Mouse (Mus musculus) hindbrain, postnatal 0 days (tissue): ENCODE data around the gene Dop1a. TPM values are rescaled to one million over a fixed set of nuclear protein-coding genes. Genes with fewer than 3 reads are reported as not detected.

Experiments
- ATAC-seq: fragments of 200-750 bp; cut with Nextera tagmentation; 2 replicates; pipeline ENCODE4 v1.8.0; 2017; ENCODE audit warnings: mild to moderate bottlenecking, moderate TSS enrichment, moderate library complexity
- DNase-seq: peaks from one replicate; pipeline ENCODE4 v3.0.0-alpha.2; 2015; ENCODE audit warnings: low spot score
- H3K27ac ChIP-seq: fragments of 300-500 bp; sonication (generic); 2 replicates; pipeline ENCODE4 v1.5.1; 2014; ENCODE audit warnings: mild to moderate bottlenecking
- H3K27me3 ChIP-seq: fragments of 300-500 bp; sonication (generic); 2 replicates; pipeline ENCODE4 v1.6.1; 2014; ENCODE audit warnings: low read length, mixed read lengths; ENCODE audit not compliant: insufficient read depth
- H3K36me3 ChIP-seq: fragments of 300-500 bp; sonication (generic); 2 replicates; pipeline ENCODE4 v1.6.1; 2014; ENCODE audit warnings: low read length, mixed read lengths; ENCODE audit not compliant: insufficient read depth
- H3K4me1 ChIP-seq: fragments of 300-500 bp; sonication (generic); 2 replicates; pipeline ENCODE4 v1.6.1; 2014; ENCODE audit warnings: antibody characterized with exemption, low read length, mixed read lengths; ENCODE audit not compliant: insufficient read depth
- H3K4me2 ChIP-seq: fragments of 300-500 bp; sonication (generic); 2 replicates; pipeline ENCODE4 v1.6.1; 2014; ENCODE audit warnings: low read depth, mild to moderate bottlenecking, low read length, moderate library complexity, mixed read lengths
- H3K4me3 ChIP-seq: fragments of 300-500 bp; sonication (generic); 2 replicates; pipeline ENCODE4 v1.5.1; 2014; ENCODE audit warnings: low read length
- H3K9ac ChIP-seq: fragments of 300-500 bp; sonication (generic); replicated peaks from 2 replicates; pipeline ENCODE4 v1.6.1; 2014; ENCODE audit warnings: mild to moderate bottlenecking, low read length, moderate library complexity, mixed read lengths
- H3K9me3 ChIP-seq: fragments of 300-500 bp; sonication (generic); 2 replicates; pipeline ENCODE4 v1.6.1; 2016; ENCODE audit warnings: low read length, mixed read lengths
- CTCF ChIP-seq: IDR thresholded peaks from 2 replicates; pipeline ENCODE4 v1.5.1; 2016; ENCODE audit warnings: antibody characterized with exemption, control low read depth, low read depth
- WGBS: fragments of 180-500 bp; shearing (Covaris S2); extraction: QIAGEN DNeasy Blood & Tissue Kit; methylation state at CpG from one replicate; pipeline ENCODE4 v1.1.7; 2014; 5-methylcytosine and 5-hydroxymethylcytosine counted together
- polyA plus RNA-seq: library from polyadenylated mRNA; unstranded; fragments of >200 nt; fragmentation: Nextera tagmentation; extraction: Ambion mirVana; gene quantifications from 2 replicates; pipeline ENCODE4 v1.2.1, GENCODE M21; 2015
- total RNA-seq: library from RNA; depleted of rRNA; stranded (reverse); fragments of >200 nt; gene quantifications from 2 replicates; pipeline ENCODE4 v1.2.3, GENCODE M21; 2014

Gene Dop1a
- total and polyA plus RNA-seq, 2 experiments from 2014 or later: 23.9 to 50.9 TPM

DNA sequence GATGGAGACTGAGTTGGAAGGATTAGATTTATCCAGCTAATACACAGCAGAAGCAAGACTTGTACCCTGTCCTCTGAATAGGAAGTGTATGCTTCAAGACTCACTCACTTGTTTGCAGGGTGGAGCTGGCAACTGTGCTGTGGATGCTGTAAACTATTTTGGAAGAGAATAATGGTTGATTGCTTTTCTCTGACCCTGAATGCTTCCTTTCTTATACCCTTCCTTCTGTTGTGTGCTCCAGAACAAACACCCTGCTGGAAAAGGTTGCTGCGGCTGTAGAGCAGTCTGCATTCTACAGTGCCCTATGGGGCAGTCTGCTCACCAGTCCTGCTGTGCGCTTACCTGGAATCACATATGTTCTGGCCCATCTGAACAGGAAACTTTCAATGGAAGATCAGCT lies 24.8 kb downstream of the Dop1a start:
- no peaks in the 10 kb centered on the region for H3K9me3 ChIP-seq
- no peak for TF ChIP-seq CTCF
- DNase-seq (no peak), ATAC-seq (no peak)
- no peaks in the 10 kb centered on the region for H3K27me3 ChIP-seq
- H3K36me3 ChIP-seq: peaks cover 18% of the 10 kb centered on the region
- H3K4me3 ChIP-seq: no peak overlapping the region
- H3K27ac ChIP-seq: no peak overlapping the region
- H3K9ac ChIP-seq: no peak overlapping the region
- no peaks in the 10 kb centered on the region for H3K4me1 ChIP-seq
- H3K4me2 ChIP-seq: no peak overlapping the region
- WGBS: 89% methylated on average over 2 of the region's 2 CpGs

DNA sequence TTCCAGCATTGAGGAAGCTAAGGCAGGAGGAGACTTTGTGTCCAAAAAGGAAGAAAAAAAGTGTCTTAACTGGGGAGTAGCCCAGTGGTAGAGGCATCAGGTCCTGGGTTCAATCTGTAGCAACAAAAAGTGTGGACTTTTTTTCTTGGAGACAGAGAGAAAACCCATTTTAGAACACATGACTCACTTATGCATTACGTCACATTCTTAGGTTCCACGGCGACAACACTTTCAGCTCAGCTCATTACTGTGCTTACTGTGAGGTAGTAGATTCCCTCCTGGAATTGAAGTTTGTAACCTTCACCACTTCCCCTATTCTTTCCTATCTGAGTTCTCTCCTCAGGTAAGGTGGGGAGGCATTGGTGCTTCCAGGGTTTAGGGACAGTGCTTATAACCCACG lies 29.3 kb downstream of the Dop1a start:
- H3K36me3 ChIP-seq: peaks cover 21% of the 10 kb centered on the region
- no peak for ATAC-seq
- H3K4me3 ChIP-seq: no peak overlapping the region
- no peak for TF ChIP-seq CTCF
- WGBS: 95% methylated on average over 4 of the region's 4 CpGs
- H3K27me3 ChIP-seq: no peaks in the 10 kb centered on the region
- no peaks in the 10 kb centered on the region for H3K9me3 ChIP-seq
- H3K9ac ChIP-seq: no peak overlapping the region
- no peak overlapping the region for H3K27ac ChIP-seq
- H3K4me2 ChIP-seq: no peak overlapping the region
- H3K4me1 ChIP-seq: no peaks in the 10 kb centered on the region
- no peak for DNase-seq

DNA sequence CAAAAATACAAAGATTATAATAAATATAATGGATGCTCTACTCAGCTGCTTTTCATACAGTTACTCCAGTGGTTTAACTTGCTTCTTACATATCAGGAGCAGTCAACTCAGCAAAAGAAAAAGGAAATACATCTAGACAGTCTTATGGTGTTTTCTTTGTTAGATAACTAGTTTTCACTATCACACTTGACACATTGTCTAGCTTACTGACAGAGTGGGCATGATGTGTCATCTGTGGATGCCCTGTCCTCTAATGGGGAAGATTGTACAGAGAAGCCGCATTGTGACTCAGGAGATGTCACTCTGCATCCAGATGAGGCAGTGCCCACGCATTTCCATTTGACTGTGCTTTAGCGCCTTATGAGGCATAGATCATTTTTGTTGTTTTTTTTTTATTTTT lies 32.1 kb downstream of the Dop1a start:
- ATAC-seq (no peak), DNase-seq (no peak)
- no peak overlapping the region for H3K27ac ChIP-seq
- peaks cover 10% of the 10 kb centered on the region for H3K36me3 ChIP-seq
- H3K4me3 ChIP-seq: no peak overlapping the region
- no peak overlapping the region for H3K4me2 ChIP-seq
- H3K9ac ChIP-seq: no peak overlapping the region
- H3K4me1 ChIP-seq: no peaks in the 10 kb centered on the region
- H3K27me3 ChIP-seq: no peaks in the 10 kb centered on the region
- 94% methylated on average over 3 of the region's 3 CpGs for WGBS
- H3K9me3 ChIP-seq: no peaks in the 10 kb centered on the region
- TF ChIP-seq CTCF: no peak

DNA sequence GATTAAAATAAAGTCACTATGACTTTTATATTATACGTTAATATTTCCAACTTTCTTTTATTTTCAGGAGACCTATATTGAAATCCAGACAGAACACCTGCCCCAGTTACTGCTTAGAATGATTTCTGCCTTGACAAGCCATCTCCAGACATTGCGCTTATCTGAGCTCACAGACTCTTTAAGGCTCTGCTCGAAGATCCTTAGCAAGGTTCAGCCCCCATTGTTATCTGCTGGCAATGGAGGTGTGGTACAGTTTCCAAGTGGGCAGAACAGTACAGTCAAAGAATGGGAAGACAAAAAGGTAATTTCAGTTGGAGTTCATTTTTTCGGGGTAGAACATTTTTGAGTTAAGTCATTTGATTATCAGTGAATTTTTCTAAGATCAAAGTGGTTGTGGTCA lies 40.5 kb downstream of the Dop1a start:
- Histone ChIP-seq H3K27me3 (no peaks in the 10 kb centered on the region), H3K4me1 (no peaks in the 10 kb centered on the region), H3K9me3 (no peaks in the 10 kb centered on the region), H3K27ac (no peak overlapping the region), H3K4me3 (no peak overlapping the region), H3K36me3 (peaks cover 17% of the 10 kb centered on the region; the same call in 1 of the 2 replicates), H3K4me2 (no peak overlapping the region), H3K9ac (no peak overlapping the region)
- no peak for DNase-seq
- WGBS: 90% methylated on average over 4 of the region's 4 CpGs
- TF ChIP-seq CTCF: no peak
- ATAC-seq: no peak

DNA sequence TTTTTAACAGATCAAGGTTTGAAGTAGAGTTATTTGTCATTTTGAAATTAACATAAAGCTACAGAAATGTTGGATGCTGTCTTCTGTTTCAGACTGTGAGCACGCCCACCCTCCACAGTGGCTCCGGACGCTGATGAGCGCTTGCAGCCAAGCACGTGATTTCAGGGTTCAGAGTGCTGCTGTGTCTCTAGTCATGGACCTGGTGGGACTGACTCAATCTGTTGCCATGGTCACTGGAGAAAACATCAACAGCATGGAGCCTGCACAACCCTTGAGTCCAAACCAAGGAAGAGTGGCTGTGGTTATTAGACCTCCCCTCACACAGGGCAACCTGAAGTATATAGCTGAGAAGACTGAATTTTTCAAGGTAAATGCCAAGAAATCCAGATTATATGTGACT lies 46.8 kb downstream of the Dop1a start:
- TF ChIP-seq CTCF: no peak
- H3K4me3 ChIP-seq: no peak overlapping the region
- no peak overlapping the region for H3K4me2 ChIP-seq
- WGBS: 59% methylated on average over 5 of the region's 5 CpGs
- no peak for ATAC-seq
- H3K9me3 ChIP-seq: no peaks in the 10 kb centered on the region
- H3K36me3 ChIP-seq: peaks cover 26% of the 10 kb centered on the region
- H3K27me3 ChIP-seq: no peaks in the 10 kb centered on the region
- no peak for DNase-seq
- H3K9ac ChIP-seq: no peak overlapping the region
- H3K27ac ChIP-seq: no peak overlapping the region
- no peaks in the 10 kb centered on the region for H3K4me1 ChIP-seq

DNA sequence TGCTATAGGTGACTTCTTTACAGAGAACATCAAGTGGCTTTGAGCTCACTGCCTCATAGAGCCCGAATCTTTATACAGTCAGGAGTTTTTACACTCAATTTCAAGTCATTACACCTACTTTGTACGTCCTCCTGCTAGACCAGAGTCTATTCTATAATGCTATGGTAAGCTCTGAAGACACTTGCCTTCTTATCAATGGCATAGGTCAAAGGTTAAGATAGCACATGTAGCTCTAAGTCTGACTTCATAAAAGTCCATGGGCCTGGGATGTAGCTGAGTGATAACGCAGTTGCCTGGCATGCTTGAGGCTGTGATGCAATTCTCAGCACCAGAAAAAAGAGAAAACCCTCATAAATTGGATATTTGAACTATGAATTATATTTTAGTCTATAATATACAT lies 47.4 kb downstream of the Dop1a start:
- no peak for TF ChIP-seq CTCF
- no peaks in the 10 kb centered on the region for H3K4me1 ChIP-seq
- no peak overlapping the region for H3K4me2 ChIP-seq
- no peaks in the 10 kb centered on the region for H3K27me3 ChIP-seq
- no peak for ATAC-seq
- H3K36me3 ChIP-seq: peaks cover 26% of the 10 kb centered on the region
- H3K27ac ChIP-seq: no peak overlapping the region
- H3K9me3 ChIP-seq: no peaks in the 10 kb centered on the region
- WGBS: 87% methylated on average over 3 of the region's 3 CpGs
- DNase-seq: no peak
- H3K9ac ChIP-seq: no peak overlapping the region
- H3K4me3 ChIP-seq: no peak overlapping the region

DNA sequence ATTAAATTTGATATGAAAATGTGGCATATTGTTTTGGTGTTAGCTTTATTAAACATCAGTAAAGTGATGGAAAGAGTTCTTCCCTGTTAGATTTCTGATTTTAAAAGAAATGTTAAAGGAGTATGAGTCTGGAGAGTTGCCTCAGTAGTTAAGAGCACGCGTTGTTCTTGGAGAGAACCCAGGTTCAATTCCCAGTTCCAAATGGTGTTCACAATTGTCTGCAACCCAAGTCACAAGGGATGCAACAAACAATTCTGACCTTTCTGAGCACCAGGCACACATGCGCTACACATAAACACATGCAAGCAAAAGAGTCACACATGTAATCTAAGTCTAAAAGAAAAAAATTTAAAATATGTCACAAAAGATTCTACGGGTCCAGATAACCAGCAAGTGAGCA lies 47.8 kb downstream of the Dop1a start:
- WGBS: 97% methylated on average over 4 of the region's 4 CpGs
- no peak for ATAC-seq
- TF ChIP-seq CTCF: no peak

DNA sequence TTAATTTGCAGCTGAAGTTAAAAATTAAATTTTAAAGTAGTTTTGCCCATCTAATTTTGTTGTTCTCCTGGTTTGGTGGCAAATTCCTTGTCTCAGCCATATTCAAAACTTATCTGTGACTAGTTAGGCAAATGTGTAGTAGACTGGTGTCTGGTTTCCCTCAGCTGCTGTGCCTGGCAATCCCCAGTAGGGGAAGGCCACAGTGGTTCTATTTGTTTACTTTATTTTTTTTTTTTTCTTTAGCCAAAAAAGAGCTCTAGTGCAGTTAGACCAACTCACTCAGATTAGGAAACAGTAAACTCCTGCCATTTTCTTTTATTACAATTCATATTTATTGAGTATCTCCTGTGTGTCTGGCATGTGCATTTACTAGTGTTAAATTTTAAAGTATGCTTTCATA lies 55.4 kb downstream of the Dop1a start:
- Histone ChIP-seq H3K9ac (no peak overlapping the region), H3K9me3 (no peaks in the 10 kb centered on the region), H3K4me2 (no peak overlapping the region), H3K4me1 (no peaks in the 10 kb centered on the region), H3K4me3 (no peak overlapping the region), H3K36me3 (peaks cover 31% of the 10 kb centered on the region), H3K27ac (no peak overlapping the region), H3K27me3 (no peaks in the 10 kb centered on the region)
- DNase-seq (no peak), ATAC-seq (no peak)
- 0 out of 2 replicates have a peak, but pooled peaks have one; percentile 7 for TF ChIP-seq CTCF

More for the DNA sequence above, 47.8 kb downstream of the Dop1a start:
- Histone ChIP-seq H3K9ac (no peak overlapping the region), H3K27ac (no peak overlapping the region), H3K36me3 (peaks cover 26% of the 10 kb centered on the region), H3K27me3 (no peaks in the 10 kb centered on the region), H3K4me3 (no peak overlapping the region), H3K9me3 (no peaks in the 10 kb centered on the region), H3K4me1 (no peaks in the 10 kb centered on the region), H3K4me2 (no peak overlapping the region)
- no peak for DNase-seq
